Mouse (Mus musculus) embryo, embryonic 11.5 days (tissue): ENCODE results near the gene Ttc9.

ENCODE experiments used
- DNase-seq: peaks from one replicate; pipeline ENCODE4 v3.0.0-alpha.2; 2012; ENCODE audit warnings: low read depth, low spot score

Ttc9 gene

DNA sequence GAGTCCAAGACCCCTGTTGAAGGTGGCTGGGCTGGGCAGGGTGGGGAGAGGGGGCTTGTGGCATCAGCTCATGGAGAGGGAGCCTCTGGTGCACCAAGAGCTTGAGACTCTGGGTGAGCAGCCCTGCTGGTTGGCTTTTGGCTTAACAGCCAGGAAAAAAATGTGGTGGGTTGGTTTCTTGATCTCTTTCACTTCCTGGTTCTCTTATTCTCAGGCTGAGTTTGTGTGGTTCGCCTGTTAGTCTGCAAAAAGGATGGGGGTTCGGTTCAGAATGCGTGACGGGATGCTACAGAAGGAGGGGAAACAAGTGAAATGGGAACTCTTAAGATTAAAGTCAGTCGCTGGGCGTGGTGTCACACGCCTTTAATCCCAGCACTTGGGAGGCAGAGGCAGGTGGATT is 27.0 kb downstream of the Ttc9 start:
- no peak for DNase-seq

DNA sequence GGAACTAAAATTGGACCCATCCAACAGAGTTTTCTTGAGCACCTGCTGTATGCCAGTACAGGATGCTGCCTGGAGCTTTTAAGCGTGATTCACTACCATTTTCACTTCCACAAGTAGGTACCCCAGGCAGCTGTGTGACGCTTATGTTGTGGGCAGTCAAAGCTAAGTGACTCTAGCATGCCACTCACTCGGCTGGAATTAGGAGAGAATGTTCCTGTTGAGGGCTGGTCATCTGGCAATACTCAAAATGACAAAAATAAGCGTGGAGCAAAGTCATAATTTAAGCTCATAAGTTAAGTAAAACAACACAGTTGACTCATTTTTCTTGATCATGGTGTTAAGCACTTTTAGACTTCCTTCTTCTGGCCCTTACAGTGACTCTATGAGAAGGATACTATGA is 31.0 kb downstream of the Ttc9 start:
- no peak for DNase-seq

DNA sequence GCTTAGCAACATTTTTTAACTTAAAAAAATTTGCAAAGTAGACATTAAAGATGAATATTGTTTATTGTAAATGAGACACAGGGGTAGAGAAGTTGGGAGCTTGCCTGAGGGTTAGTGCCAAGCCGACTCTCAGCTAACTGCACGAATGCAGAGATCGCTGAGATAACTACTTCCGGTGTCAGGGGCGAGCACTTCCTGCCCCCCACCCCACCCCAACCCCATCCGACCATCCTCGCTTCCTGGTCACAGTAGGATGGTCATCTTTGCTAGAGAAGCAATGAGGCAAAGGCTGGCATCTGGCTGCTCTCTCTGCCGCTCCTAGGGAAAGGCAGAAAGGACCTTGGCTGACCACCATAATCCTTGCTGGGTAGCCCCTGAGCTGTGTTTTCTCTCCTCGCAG is 32.1 kb downstream of the Ttc9 start:
- no peak for DNase-seq

DNA sequence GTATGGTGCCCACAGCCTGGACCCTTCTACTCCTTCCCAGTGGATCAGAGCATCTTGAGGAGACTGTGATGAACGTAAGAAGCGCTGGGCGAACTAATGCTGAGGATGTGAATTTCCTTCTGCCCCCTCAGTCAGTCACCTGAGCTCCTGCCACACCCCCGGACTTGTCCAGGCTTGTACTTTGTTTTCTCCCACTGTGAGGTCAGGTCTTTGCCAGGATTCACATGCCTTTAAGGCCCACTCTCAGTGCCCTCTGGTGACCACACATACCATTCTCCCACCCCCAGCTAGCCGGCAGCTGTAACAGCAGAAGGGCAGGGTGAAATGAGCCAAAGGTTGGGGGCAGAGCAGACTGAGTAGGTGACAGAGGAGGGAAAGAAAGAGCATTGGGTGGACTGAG is 32.9 kb downstream of the Ttc9 start:
- no peak for DNase-seq

DNA sequence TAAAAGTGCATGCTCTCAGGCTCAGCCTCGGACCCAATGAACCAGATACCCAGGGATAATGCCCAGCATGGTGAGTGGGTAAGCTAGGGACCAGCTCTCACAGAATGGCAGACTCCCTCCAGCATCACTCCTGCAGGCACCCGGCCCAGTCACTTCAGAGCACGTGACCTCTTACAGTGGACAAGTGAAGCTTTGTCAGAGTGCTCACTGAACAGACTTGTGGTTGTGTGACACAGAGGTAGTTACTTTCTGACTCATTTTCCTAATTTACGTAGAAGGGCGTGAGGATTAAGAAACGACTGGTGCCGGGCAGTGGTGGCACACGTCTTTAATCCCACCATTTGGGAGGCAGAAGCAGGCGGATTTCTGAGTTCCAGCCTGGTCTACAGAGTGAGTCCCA is 37.4 kb downstream of the Ttc9 start:
- no peak for DNase-seq

DNA sequence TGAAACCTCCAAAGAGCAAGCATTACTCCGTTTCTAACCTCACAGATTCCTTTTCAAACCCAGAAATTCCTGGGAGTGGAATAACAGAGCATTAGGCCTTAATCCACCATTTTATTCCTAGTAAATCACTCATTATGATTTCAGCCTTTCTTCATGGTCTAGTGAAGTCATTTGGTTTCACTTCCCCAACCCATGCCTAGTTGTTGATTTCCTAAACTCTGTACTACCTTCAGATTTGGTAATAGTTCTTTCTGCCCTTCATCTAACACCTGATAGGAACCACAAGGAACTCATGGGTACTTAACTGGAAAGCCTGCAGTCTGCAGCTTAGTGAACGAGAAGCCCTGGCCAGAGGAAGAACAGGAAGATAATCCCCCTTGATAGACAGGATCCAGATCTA is 44.5 kb downstream of the Ttc9 start:
- DNase-seq = no peak

DNA sequence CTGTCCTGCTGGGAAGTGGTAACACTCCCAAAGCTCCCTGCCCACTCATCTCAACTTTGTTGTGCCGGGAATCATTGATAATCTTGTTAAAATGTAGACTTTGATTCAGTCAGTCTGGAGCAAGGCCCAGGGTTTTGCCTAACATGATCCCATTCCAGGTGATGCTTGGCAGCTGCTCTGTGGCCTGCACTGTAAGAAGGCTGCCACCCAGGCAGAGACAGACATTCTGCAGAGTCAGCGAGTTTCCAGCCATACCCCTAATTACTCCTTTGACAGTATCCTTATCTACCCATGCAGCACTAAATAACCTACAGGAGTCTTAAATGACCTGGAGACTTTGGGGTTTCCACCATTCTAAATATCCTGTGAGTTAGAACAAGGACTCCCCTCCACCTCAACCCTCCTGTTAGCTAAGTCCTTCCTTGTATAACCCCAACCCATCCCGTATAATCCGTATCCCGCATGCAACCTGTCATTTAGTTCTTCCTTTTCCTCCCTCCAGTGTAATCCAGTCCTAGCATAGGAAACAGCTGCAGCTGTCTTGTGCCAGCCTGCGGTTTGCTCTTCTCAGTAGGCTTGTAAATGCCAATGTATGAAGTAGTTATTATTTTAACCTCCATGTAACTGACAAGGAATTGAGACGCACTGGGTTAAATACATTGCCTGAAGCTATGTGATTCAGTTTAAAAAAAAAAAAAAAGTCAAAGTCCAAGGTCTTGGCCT is 48.9 kb downstream of the Ttc9 start:
- DNase-seq = no peak

DNA sequence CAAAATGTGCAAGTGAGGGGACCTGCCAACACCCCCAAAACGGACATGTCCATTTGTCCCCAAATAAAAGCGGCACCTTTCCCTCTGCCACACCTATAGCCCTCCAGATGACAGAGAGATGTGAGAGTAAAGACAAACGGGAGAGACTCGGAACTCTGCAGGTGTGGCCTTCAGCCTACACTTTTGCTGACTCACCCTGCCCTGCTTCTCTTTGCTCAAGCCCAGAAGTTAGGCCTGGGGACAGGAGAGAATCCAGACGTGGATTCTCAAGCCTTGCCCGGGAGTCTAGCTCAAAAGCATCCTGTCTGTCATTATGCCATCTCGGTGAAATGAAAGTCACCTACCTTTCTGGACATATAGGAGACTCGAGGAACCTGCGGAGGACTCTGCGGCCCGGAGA is 52.3 kb downstream of the Ttc9 start:
- no peak for DNase-seq

DNA sequence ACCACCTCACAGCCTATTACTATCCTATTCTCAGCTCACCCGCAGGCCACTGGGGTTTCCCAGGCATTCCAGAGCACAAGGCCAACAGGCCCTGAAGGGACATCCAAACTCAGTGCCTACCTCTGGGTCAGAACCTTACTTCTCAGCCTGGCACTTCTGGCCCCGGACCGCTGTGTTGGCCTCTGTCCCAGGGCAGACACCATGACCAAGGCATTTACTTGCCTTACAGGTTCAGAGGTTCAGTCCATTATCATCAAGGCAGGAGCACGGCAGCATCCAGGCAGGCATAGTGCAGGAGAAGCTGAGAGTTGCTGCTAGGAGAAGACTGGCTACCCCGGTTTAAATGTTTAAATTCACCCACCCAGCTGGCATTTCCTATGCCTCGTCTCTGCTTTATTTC is 53.0 kb downstream of the Ttc9 start:
- DNase-seq = no peak

DNA sequence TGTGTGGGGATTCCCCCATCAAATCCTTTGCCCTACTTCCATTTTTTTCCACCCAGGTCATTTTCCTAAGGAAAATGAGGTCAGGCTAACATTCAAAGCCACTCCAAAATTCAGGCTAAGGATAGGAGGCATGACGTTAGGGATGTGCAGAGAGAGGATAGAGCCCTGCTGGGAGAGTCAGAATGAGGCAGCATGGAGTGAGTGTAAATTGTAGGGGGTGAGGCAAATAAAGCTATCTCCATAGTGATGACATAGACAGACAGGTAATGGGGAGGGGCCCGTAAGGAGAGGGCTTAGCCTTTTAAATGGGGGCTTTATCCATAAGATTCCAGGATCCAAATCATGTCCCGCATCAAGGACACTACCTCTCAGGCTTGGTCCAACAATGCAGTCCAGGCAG is 54.9 kb downstream of the Ttc9 start:
- no peak for DNase-seq

DNA sequence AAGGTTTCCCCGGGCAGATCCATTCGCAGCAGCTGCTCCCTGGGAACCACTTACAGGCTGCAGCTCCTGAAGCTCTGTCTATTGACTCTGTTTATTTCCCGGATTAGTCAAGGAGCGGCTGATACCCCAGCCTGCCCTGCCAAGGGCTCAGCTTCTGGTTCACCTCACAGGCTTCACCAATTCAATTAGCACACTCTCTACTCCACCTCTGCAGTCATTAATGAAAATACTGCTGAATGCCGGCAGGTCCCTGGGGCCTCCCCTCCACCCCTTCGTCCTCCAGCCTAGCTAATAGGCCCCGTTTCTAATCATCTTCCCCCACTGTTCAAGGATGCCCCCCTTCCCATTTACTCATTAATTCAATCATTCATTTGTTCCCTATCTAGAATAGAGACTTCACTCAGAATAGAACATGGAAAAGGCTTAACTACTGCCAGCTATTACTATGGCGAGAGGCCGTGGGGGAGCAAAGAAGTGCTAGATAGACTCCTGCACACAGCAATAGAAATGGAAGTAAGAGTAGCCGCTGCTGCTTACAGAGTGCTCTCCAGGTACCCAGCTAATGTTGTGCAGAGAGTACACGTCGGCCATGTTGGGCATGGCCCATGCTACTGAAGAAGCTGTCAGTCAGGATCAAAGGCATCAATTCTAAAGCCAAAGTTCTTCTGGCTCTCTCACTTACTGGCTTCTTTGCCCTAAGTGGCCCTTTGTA is 55.5 kb downstream of the Ttc9 start:
- DNase-seq = no peak

DNA sequence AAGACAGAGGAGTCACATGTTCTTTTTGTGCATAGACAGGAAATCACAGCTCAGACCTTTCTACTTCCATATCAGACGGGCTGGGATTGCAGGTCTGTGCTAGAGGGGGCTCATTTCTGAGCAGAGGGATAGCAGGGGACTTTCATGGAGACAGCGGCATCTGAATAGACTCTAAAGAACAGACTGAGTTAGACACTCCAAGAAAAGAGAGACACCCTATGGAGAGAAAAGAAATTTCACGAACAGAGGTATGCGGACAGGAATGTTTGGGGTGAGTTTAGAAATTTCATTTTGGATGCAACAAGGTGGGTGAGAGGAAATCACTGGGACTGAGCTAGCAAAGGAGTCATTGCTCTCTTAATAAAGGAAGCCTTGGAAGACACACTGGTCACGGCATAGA is 56.8 kb downstream of the Ttc9 start:
- no peak for DNase-seq

DNA sequence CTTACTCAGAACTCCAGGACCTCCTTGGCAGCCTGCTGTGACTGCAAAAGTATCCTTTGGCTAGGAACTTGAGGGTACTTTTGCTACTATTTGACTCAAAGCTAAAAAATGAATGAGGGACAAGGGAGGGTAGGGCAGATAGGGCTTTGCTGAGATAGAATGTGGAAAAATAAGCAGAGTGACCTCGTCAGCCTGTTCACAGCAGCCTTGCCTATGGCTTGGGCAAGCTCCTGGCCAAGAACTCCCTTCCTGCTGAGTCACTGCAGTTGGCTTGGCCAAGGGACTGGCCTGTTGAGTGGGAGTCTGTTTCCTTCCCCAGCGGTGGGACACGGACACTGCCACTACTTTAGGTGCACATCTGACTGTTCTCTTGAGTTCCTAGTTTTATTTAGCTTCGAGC is 57.5 kb downstream of the Ttc9 start:
- DNase-seq = no peak

DNA sequence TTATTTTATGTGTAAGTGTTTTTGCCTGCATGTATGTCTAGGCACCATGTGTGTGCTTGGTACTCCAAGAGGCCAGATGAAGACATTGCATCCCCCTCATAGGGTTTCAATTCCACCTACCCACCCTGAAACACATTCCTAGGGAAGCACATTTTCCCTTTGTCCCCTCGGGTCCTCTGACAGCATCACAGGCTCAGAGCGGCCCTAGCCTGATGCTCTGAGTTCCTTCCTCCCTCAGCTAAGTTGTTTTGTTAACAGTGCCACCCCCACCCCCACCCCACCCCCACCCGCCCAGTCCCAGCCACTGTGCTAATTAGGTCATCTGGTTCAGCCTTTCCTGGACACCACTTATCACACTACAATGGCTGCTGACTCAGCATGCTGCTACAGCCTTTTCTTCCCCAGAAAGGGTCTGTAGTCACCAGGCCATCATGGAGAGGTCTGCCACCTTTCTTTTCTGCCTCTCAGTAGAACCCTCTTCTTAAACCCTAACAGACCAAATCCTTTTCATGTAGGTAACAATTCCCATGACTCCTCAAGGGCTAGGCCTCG is 58.5 kb downstream of the Ttc9 start:
- no peak for DNase-seq

DNA sequence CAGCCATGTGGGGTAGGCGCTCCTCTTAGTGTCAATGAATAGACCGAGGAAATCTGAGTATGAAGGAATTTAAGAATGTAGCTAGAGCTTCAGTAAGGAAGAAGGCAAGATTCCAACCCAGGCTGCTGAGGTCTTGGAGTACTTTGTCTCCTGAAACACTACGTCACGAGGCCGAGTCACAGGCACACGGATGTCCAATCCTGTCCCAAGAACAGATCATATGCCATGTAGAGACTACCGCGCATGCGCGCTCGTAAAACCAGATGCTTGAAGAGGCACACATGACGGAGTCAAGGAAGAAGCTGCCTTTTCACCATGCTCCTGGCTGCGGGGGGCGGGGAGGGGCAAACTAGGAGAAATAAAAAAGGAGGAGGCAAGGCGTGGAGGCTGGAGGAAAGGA is 59.1 kb downstream of the Ttc9 start:
- no peak for DNase-seq

DNA sequence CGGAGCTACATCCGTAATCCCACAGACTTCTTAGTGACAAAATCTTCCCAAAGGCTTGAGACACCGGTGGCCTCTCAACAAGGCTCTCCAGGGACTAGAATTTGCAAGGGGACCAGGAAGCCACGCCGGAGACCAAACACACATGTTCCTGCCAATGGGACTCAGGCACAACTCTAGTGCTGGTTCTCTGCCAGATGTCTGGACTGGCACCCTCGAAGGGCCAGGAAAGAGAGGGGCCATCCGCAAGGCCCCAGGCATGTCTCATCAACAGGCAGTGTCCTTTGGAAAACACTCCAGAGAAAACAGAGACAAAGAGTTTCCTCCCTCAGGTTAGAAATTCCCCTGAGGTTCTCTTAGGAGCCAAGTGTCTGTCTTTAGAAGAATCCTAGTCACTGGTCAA is 59.7 kb downstream of the Ttc9 start:
- no peak for DNase-seq

DNA sequence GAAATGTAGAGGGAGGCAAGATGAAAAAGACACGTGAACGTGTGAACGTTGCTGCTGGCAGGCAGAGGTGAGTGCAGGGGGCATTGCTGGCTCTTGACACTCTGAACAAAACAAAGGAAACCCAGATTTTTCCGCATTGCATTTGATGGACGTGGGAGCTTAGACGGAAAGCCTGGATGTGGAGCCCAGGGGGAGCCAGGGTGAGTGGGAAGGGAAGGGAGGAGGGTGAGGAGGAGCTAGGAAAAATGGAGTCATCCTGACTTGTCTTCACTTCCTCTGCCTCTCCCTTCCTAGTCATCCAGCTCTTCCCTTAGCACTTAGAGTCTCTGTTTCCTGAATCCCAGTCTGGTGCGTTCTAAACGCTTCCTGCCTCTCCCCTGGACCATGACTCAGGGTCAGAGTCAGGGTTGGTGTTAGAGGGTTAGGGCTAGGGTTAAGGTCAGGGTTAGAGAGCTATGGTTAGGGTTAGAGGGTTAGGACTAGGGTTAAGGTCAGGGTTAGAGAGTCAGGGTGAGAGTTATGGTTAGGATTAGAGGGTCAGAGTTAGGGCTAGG is 60.2 kb downstream of the Ttc9 start:
- no peak for DNase-seq

DNA sequence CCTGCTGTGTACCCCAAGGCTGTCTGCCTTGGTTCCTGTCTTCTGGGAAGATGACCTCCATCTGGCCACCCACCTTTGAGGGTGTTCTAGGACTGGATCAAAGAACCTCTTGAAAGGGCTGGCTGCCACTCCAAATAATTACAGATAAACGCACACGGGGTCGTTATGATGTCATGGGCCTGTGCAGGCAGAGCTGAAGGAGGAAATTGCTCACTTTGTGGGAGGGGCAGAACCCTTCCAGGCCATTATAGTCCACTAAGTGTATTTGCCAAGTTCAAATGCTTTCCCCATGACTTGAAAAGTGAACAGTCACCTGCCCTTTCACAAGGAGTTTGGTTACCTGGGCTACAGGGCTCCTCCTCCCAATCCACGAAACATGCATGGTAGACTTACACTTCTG is 67.0 kb downstream of the Ttc9 start:
- no peak for DNase-seq

DNA sequence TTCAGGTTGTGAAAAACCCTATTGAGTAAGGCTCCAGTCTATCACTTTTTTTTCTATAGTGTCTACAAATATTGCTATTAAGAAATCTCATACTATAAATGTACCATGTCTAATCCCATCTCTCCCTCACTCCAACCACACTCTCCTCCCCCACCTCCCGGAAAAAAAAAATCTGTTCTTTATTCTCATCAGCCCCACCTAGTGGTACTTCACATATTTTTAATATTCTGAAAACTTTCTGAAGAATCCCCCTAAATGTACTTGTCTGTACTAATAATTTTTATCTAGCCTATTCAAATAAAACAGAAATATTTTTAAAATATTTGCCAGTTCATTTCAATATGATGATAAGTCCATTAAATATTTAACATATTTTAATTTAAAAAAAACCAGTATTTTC is 71.9 kb downstream of the Ttc9 start:
- no peak for DNase-seq

DNA sequence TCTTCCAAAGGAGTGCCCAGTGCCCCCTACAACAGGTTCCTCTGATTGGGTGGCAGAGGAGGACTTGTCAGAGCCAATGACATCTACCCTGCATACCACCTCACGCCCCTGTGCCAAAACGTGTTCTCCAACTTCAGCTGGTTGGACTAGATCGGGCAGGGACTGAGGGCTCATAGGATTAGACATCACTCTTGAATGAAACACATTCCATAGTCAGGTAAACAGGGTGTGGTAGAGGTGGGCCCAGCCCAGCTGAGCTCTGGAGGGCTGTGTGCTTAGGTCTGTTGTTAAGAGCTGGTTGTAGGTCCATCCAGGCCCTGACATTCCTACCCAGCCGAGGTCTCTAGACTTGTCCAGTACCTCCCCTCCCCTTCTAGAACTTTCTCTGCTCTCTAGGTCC is 81.6 kb downstream of the Ttc9 start:
- DNase-seq = no peak
